Mouse (Mus musculus): ENCODE results near the gene Fzd7. TPM values are rescaled to one million over a fixed set of nuclear protein-coding genes. Genes with fewer than 3 reads are reported as not detected.

The Fzd7 gene
- polyA plus RNA-seq, 1 experiment from 2014 or later = 6.2 TPM

DNA sequence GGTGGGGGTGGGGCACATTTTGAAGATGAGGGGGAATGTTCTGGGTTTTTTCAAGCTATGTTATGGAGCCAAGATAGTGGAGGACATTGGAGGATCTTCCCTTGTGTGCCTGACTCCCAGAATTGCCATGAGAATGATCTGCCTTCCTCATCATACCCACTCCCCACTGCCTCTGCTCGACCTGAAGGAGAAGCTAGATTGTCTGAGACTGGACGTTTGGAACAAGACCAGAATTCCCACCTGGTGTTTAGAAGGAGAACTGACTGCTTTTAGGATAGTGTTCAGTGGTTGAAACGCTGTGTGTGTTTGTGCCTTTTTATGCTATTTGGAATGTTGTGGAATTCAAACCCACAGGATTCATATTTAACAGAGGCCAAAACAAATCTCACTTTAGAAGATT lies 42.5 kb downstream of the Fzd7 start:
- H3K4me3 ChIP-seq = no peak overlapping the region
- no peak overlapping the region for H3K9ac ChIP-seq
- H3K4me2 ChIP-seq = no peak overlapping the region
- H3K4me1 ChIP-seq (replicated peaks) = peaks cover 9% of the 10 kb centered on the region
- H3K27me3 ChIP-seq (replicated peaks) = no peaks in the 10 kb centered on the region
- H3K36me3 ChIP-seq = no peaks in the 10 kb centered on the region
- 53% methylated on average over 3 of the region's 3 CpGs for WGBS
- peaks cover 6% of the 10 kb centered on the region; the same call in 1 of the 2 replicates for H3K9me3 ChIP-seq (replicated peaks)
- no peak for ATAC-seq (ENCODE audit: insufficient number of reproducible peaks, low FRiP score)
- H3K27ac ChIP-seq (ENCODE audit: poor library complexity, severe bottlenecking) = no peak overlapping the region

- Histone ChIP-seq H3K27me3 (replicated peaks) (0 out of 2 replicates have a peak, but pooled peaks cover 5% of the 10 kb centered on the region), H3K27ac (ENCODE audit: poor library complexity, severe bottlenecking) (no peak overlapping the region), H3K36me3 (no peaks in the 10 kb centered on the region), H3K4me2 (no peak overlapping the region), H3K9me3 (replicated peaks) (peaks cover 6% of the 10 kb centered on the region; the same call in 1 of the 2 replicates), H3K9ac (no peak overlapping the region), H3K4me1 (replicated peaks) (no peaks in the 10 kb centered on the region), H3K4me3 (no peak overlapping the region)
- 69% methylated on average over 6 of the region's 6 CpGs for WGBS
- no peak for ATAC-seq (ENCODE audit: insufficient number of reproducible peaks, low FRiP score)
These were observed 45.0 kb downstream of the Fzd7 start for GRCm38 (mm10) chr1:59527219-59527618.

GRCm38 (mm10) chr1:59534976-59535810 lies 53.0 kb downstream of the Fzd7 start:
- no peak for ATAC-seq (ENCODE audit: insufficient number of reproducible peaks, low FRiP score)
- no peak overlapping the region for H3K27ac ChIP-seq (ENCODE audit: poor library complexity, severe bottlenecking)

More at GRCm38 (mm10) chr1:59534976-59535810, 53.0 kb downstream of the Fzd7 start:
- Histone ChIP-seq H3K27me3 (replicated peaks) (peaks cover 5% of the 10 kb centered on the region; the same call in 1 of the 2 replicates), H3K4me3 (no peak overlapping the region), H3K9me3 (replicated peaks) (no peaks in the 10 kb centered on the region), H3K36me3 (no peaks in the 10 kb centered on the region), H3K9ac (no peak overlapping the region), H3K4me1 (replicated peaks) (no peaks in the 10 kb centered on the region), H3K4me2 (no peak overlapping the region)
- WGBS = 31% methylated on average over 5 of the region's 5 CpGs

Other genes starting within 250 kb of the Fzd7 start
- gene Als2, start 245.2 kb upstream of the Fzd7 start, polyA plus RNA-seq (2016; fragmentation: Nextera tagmentation; extraction: Ambion mirVana) = 12.3 and 12.6 TPM in 2 replicates
- gene Cdk15, start 225.5 kb upstream of the Fzd7 start, polyA plus RNA-seq (2016; fragmentation: Nextera tagmentation; extraction: Ambion mirVana) = 0.11 and 0.39 TPM in 2 replicates
- gene Gm973, start 33.8 kb downstream of the Fzd7 start, polyA plus RNA-seq (2016; fragmentation: Nextera tagmentation; extraction: Ambion mirVana) = 0.15 TPM in 1 of 2 replicates, not detected in the other
- gene Sumo1, start 188.4 kb downstream of the Fzd7 start, polyA plus RNA-seq (2016; fragmentation: Nextera tagmentation; extraction: Ambion mirVana) = 254 TPM in 2 replicates
- gene Nop58, start 202.5 kb downstream of the Fzd7 start, polyA plus RNA-seq (2016; fragmentation: Nextera tagmentation; extraction: Ambion mirVana) = 186 and 187 TPM in 2 replicates